Mouse (Mus musculus) olfactory bulb, adult 2 months (tissue): ENCODE results near the gene Txndc11.

Source experiments
- CTCF ChIP-seq: fragments of 200-500 bp; IDR thresholded peaks from 2 replicates; pipeline ENCODE4 v1.5.1; 2012; ENCODE audit warnings: low read depth, mild to moderate bottlenecking, low read length, moderate library complexity; ENCODE audit not compliant: insufficient read depth
- POLR2A ChIP-seq: fragments of 200-500 bp; IDR thresholded peaks from 2 replicates; pipeline ENCODE4 v1.6.1; 2012; ENCODE audit warnings: mild to moderate bottlenecking, low read depth, low read length, moderate library complexity; ENCODE audit not compliant: insufficient read depth

GRCm38 (mm10) chr16:11068666-11069065, 65.8 kb downstream of the Txndc11 start:
- TF ChIP-seq CTCF: no peak
- TF ChIP-seq POLR2A: no peak
